Mouse (Mus musculus): ENCODE measurements around the gene Bpifb3.

- TF ChIP-seq CTCF (IDR thresholded peaks at IDR 0.05; ENCODE audit: low read depth) (no peak), EP300 (optimal IDR thresholded peaks at IDR 0.05) (no peak)
Observed at GRCm38 (mm10) chr2:153899111-153899510, 18.9 kb upstream of the Bpifb3 start.
